Mouse (Mus musculus): Measurements from ENCODE around the gene 1110008P14Rik. TPM values are rescaled to one million over a fixed set of nuclear protein-coding genes. Genes with fewer than 3 reads are reported as not detected.
A peak's percentile ranks its signal among the peaks of the same experiment; 100 is the strongest.

Gene 1110008P14Rik
- polyA plus RNA-seq, 1 experiment from 2014 or later: 100 TPM

DNA sequence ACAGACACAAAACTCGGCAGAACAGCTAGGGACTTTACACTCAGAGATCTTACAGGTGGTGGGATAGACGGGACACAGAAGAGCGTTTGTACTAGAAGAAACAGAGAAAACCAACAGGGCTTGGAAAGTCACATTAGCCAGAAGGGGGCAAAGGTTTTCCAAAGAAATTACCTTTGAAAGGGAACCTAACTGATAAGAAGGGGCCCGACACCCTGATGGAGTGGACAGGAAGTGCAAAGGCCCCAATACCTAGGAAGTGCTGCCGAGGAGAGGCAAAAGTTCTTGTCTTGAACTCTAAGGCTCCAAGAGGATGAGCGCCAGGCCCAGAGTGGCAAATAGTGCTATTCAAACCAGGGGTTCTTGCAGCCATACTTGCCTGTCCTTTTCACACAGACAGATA, 27.9 kb downstream of the 1110008P14Rik start:
- Histone ChIP-seq H3K4me2 (replicated peaks; ENCODE audit: low read depth) (peak overlapping the region; percentile 93), H3K4me1 (replicated peaks; ENCODE audit: control insufficient read depth, insufficient read depth, low read length) (peaks cover 6% of the 10 kb centered on the region), H3K9me3 (ENCODE audit: control insufficient read depth) (no peaks in the 10 kb centered on the region), H3K4me3 (ENCODE audit: low read depth, low read length) (0 out of 2 replicates have a peak overlapping the region, but pooled peaks have one; percentile 83), H3K27ac (ENCODE audit: low read depth, low read length) (peak overlapping the region; percentile 94), H3K9ac (ENCODE audit: low read depth, low read length) (peak overlapping the region; percentile 83; the same call in 1 of the 2 replicates), H3K27me3 (replicated peaks; ENCODE audit: control insufficient read depth, insufficient read depth, low read length) (no peaks in the 10 kb centered on the region), H3K36me3 (ENCODE audit: control insufficient read depth, insufficient read depth) (no peaks in the 10 kb centered on the region)
- 0 out of 2 replicates have a peak, but pooled peaks have one; percentile 18 for TF ChIP-seq CTCF (IDR thresholded peaks at IDR 0.05; ENCODE audit: low read depth)
- peak; percentile 71 for ATAC-seq
- 30% methylated on average over 6 of the region's 6 CpGs for WGBS

DNA sequence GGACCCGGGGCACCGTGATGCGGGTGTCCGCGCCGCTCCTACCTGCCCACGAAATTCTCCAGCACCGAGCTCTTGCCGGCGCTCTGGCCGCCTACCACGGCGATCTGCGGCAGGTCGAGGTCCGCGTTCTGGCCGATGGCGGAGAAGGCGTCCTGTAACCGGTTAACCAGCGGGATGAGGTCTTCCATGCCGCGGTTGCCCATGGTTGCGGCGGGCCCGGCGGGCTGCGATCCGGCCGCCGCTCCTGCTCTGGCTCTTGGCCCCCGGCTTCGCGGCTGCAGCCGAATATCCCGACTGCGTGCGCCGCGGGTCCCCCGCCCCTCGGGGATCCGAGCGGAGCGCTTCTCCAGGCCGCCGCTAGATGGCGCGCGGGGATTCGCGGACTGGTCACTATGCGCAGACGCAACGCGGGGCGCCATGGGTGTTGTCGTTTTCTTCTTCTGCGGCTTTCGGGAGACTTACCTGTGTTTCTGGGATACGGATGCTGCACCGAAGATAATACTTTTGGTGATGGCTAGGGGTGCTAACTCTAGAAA, 28.7 kb downstream of the 1110008P14Rik start, which contains the start of gene Dnm1:
TSS of gene Dnm1 (minus strand) at position 332 of the 536 bp plus-strand sequence.
- H3K9me3 ChIP-seq (ENCODE audit: control insufficient read depth): no peaks in the 10 kb centered on the region
- H3K27ac ChIP-seq (ENCODE audit: low read depth, low read length): peak within 1 kb of the TSS; percentile 94
- no peaks in the 10 kb centered on the region for H3K27me3 ChIP-seq (replicated peaks; ENCODE audit: control insufficient read depth, insufficient read depth, low read length)
- peak; percentile 97 for TF ChIP-seq CTCF (IDR thresholded peaks at IDR 0.05; ENCODE audit: low read depth)
- WGBS: under 1% methylated on average over 62 of the region's 63 CpGs
- H3K36me3 ChIP-seq (ENCODE audit: control insufficient read depth, insufficient read depth): peaks cover 4% of the 10 kb centered on the region; the same call in 1 of the 2 replicates
- H3K4me1 ChIP-seq (replicated peaks; ENCODE audit: control insufficient read depth, insufficient read depth, low read length): peaks cover 6% of the 10 kb centered on the region
- peak within 1 kb of the TSS; percentile 93 for H3K4me2 ChIP-seq (replicated peaks; ENCODE audit: low read depth)
- H3K9ac ChIP-seq (ENCODE audit: low read depth, low read length): peak within 1 kb of the TSS; percentile 83
- ATAC-seq: peak; percentile 53
- peak within 1 kb of the TSS; percentile 83 for H3K4me3 ChIP-seq (ENCODE audit: low read depth, low read length)

DNA sequence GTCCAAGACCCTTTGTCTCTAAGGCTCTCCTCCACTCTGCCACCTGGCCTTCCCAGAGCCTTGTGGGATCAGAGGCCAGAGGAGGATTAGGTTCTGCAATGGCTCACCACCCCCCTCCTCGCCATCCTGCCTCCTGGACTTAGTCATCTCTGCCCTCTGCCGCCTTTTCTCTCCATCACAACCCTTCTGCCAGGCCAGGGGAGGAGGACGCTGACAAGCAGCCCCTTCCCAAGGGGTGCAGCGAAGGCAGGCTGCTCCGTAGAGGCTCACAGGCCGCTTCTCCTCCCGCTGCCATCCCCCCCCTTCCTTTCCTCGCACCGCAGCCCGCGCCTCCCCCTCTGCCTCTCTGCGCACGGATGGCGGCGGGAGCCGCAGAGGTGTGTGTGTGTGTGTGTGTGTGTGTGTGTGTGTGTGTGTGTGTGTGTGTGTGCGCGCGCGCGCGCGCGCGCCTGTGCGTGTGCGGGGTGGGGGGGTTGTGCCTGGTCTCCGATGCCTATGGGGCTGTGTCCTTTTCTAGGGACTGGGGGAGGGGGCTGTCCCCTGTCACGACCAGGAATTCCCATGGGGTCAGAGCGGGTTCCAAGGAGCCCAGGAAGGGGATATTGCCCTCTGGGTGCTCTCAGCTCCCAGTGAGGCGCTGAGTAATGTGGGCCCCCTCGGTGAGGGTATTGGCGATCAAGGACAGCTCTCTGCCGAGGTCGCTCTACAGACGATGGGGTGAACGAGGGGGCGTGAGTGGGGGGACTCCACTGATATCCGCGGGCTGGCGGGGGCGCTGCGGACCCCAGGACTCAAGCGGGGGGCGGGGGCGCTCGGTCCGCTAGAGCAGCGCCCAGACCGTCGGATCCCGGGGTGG, 29.4 kb downstream of the 1110008P14Rik start, which contains the start of gene Ciz1:
TSS of gene Ciz1 (plus strand) at position 177 of the 856 bp plus-strand sequence.
- no peaks in the 10 kb centered on the region for H3K27me3 ChIP-seq (replicated peaks; ENCODE audit: control insufficient read depth, insufficient read depth, low read length)
- H3K9ac ChIP-seq (ENCODE audit: low read depth, low read length): peak within 1 kb of the TSS; percentile 83
- 2% methylated on average over 33 of the region's 52 CpGs for WGBS
- peak within 1 kb of the TSS; percentile 93 for H3K4me2 ChIP-seq (replicated peaks; ENCODE audit: low read depth)
- H3K4me1 ChIP-seq (replicated peaks; ENCODE audit: control insufficient read depth, insufficient read depth, low read length): peaks cover 6% of the 10 kb centered on the region
- no peak for ATAC-seq
- H3K9me3 ChIP-seq (ENCODE audit: control insufficient read depth): no peaks in the 10 kb centered on the region
- peak within 1 kb of the TSS; percentile 94 for H3K27ac ChIP-seq (ENCODE audit: low read depth, low read length)
- H3K4me3 ChIP-seq (ENCODE audit: low read depth, low read length): peak within 1 kb of the TSS; percentile 83
- no peak for TF ChIP-seq CTCF (IDR thresholded peaks at IDR 0.05; ENCODE audit: low read depth)
- H3K36me3 ChIP-seq (ENCODE audit: control insufficient read depth, insufficient read depth): peaks cover 5% of the 10 kb centered on the region; the same call in 1 of the 2 replicates

DNA sequence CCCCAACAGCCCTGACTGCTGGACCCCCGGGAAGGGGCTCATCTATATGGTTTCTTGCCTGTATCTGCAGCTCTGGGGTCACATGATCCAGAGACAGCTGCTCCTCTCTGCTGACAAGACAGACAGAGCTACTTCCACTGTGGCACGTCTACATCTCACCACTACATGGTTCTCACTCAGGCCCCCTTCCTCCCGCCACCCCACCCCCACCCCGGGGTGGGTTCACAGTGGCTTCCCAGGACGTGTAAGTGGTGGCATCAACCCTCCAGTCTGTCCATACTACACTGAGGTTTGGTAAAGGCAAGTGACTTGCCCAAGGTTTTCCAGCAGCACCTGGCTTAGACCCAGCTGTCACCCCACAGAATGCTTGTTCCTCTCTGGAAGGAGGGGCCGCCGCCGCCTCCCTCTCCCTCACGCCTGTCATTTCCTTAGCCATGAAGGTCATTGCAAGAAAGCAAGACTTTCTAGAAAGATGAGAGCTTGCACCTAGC, 30.2 kb downstream of the 1110008P14Rik start:
- WGBS: 48% methylated on average over 9 of the region's 9 CpGs
- H3K27ac ChIP-seq (ENCODE audit: low read depth, low read length): peak overlapping the region; percentile 4; the same call in 1 of the 2 replicates

DNA sequence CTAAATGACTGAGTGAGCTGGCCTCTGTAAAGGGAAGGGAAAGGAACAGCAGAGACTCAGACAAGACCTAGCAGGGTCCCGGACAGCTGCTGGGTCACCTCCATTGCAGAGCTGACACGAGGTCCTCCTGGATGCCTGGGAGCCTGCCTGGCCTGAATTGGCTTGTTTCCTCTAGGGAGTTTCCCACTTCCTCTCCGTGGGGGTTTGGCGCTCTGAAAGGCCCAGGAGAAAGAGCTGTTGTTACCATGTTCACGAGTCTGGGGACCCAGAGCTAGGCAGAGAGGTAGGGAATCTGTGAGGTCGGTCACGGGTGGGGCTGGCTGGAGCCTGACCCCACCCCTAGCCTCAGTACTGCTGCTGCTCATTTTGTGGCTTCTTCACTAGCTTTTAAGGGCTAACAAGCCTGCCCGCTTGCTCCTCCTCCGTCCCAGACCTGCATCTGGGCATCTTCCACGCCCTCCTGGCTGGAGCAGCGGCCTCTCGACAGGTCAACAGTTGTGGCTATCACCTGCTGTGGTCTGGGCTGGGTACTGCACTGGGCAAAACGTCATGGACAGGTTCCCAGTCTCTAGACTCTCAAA, 31.2 kb downstream of the 1110008P14Rik start:
- ATAC-seq: no peak
- H3K27me3 ChIP-seq (replicated peaks; ENCODE audit: control insufficient read depth, insufficient read depth, low read length): no peaks in the 10 kb centered on the region
- 55% methylated on average over 13 of the region's 13 CpGs for WGBS
- no peak overlapping the region for H3K27ac ChIP-seq (ENCODE audit: low read depth, low read length)
- no peak overlapping the region for H3K4me3 ChIP-seq (ENCODE audit: low read depth, low read length)
- TF ChIP-seq CTCF (IDR thresholded peaks at IDR 0.05; ENCODE audit: low read depth): no peak
- H3K4me2 ChIP-seq (replicated peaks; ENCODE audit: low read depth): 0 out of 2 replicates have a peak overlapping the region, but pooled peaks have one; percentile 6
- H3K4me1 ChIP-seq (replicated peaks; ENCODE audit: control insufficient read depth, insufficient read depth, low read length): peaks cover 6% of the 10 kb centered on the region
- peaks cover 5% of the 10 kb centered on the region; the same call in 1 of the 2 replicates for H3K36me3 ChIP-seq (ENCODE audit: control insufficient read depth, insufficient read depth)
- no peak overlapping the region for H3K9ac ChIP-seq (ENCODE audit: low read depth, low read length)
- no peaks in the 10 kb centered on the region for H3K9me3 ChIP-seq (ENCODE audit: control insufficient read depth)

More for the DNA sequence above, 30.2 kb downstream of the 1110008P14Rik start:
- ATAC-seq: no peak
- peak overlapping the region; percentile 83 for H3K4me3 ChIP-seq (ENCODE audit: low read depth, low read length)
- H3K36me3 ChIP-seq (ENCODE audit: control insufficient read depth, insufficient read depth): peaks cover 5% of the 10 kb centered on the region; the same call in 1 of the 2 replicates
- H3K9me3 ChIP-seq (ENCODE audit: control insufficient read depth): no peaks in the 10 kb centered on the region
- H3K4me1 ChIP-seq (replicated peaks; ENCODE audit: control insufficient read depth, insufficient read depth, low read length): peaks cover 6% of the 10 kb centered on the region
- H3K9ac ChIP-seq (ENCODE audit: low read depth, low read length): peak overlapping the region; percentile 83
- H3K4me2 ChIP-seq (replicated peaks; ENCODE audit: low read depth): peak overlapping the region; percentile 93
- H3K27me3 ChIP-seq (replicated peaks; ENCODE audit: control insufficient read depth, insufficient read depth, low read length): no peaks in the 10 kb centered on the region
- TF ChIP-seq CTCF (IDR thresholded peaks at IDR 0.05; ENCODE audit: low read depth): no peak

Measured in intestine, postnatal 0 days (tissue).